Comparison of ENCODE assay signal across 10 mouse cellular contexts in genomic region chr15:99332111-99332510, GRCm38 (mm10). TPM values are rescaled to one million over a fixed set of nuclear protein-coding genes. Genes with fewer than 3 reads are reported as not detected.
DNase-seq lines count a peak whose midpoint lies in the region; ATAC-seq lines count a peak whose summit lies in the region.
"Had no signal": no experiment of that assay in that cellular context is flagged by ENCODE, and none has a peak within 500 bp of the region (broad histone marks: within the 10 kb centered on the region; RNA-seq: fewer than 3 reads in every experiment).

No protein-coding gene starts in this region.

- H3K4me3 ChIP-seq in heart, embryonic 12.5 days: no peak overlapping the region
- H3K4me3 ChIP-seq in midbrain, embryonic 14.5 days (replicated peaks; ENCODE audit: low read depth, low read length): no peak overlapping the region
- H3K4me3 ChIP-seq in midbrain, embryonic 13.5 days (replicated peaks): no peak overlapping the region
- peak overlapping the region; percentile 14 for H3K4me3 ChIP-seq in limb, embryonic 10.5 days
- H3K4me3 ChIP-seq in stomach, embryonic 14.5 days (ENCODE audit: low read depth, low read length): no peak overlapping the region

- peak overlapping the region; percentile 97 for H3K27ac ChIP-seq in heart, embryonic 12.5 days (ENCODE audit: poor library complexity, severe bottlenecking)
- peak overlapping the region; percentile 45; the same call in 1 of the 2 replicates for H3K27ac ChIP-seq in midbrain, embryonic 14.5 days (replicated peaks; ENCODE audit: low read depth, low read length)
- H3K27ac ChIP-seq in midbrain, embryonic 13.5 days: no peak overlapping the region
- H3K27ac ChIP-seq in limb, embryonic 10.5 days: peak overlapping the region; percentile 95
- peak overlapping the region; percentile 94 for H3K27ac ChIP-seq in stomach, embryonic 14.5 days (ENCODE audit: low read length)

- H3K4me2 ChIP-seq in heart, embryonic 12.5 days: no peak overlapping the region
- H3K4me2 ChIP-seq in midbrain, embryonic 14.5 days (ENCODE audit: low read length): no peak overlapping the region
- H3K4me2 ChIP-seq in midbrain, embryonic 13.5 days (replicated peaks): no peak overlapping the region
- H3K4me2 ChIP-seq in stomach, embryonic 14.5 days (replicated peaks; ENCODE audit: low read depth, low read length): no peak overlapping the region

- H3K27me3 ChIP-seq in heart, embryonic 12.5 days (replicated peaks): no peaks in the 10 kb centered on the region
- H3K27me3 ChIP-seq in midbrain, embryonic 14.5 days (ENCODE audit: control insufficient read depth, insufficient read depth, low read length): no peaks in the 10 kb centered on the region
- no peaks in the 10 kb centered on the region for H3K27me3 ChIP-seq in midbrain, embryonic 13.5 days
- H3K27me3 ChIP-seq in limb, embryonic 10.5 days (ENCODE audit: low read depth, poor library complexity, severe bottlenecking): no peaks in the 10 kb centered on the region
- no peaks in the 10 kb centered on the region for H3K27me3 ChIP-seq in stomach, embryonic 14.5 days (ENCODE audit: control insufficient read depth, insufficient read depth, low read length)

- peaks cover 82% of the 10 kb centered on the region for H3K4me1 ChIP-seq in heart, embryonic 12.5 days (replicated peaks)
- no peaks in the 10 kb centered on the region for H3K4me1 ChIP-seq in midbrain, embryonic 14.5 days (ENCODE audit: control insufficient read depth, insufficient read depth, low read length)
- H3K4me1 ChIP-seq in midbrain, embryonic 13.5 days (replicated peaks): no peaks in the 10 kb centered on the region; the same call in 1 of the 2 replicates
- peaks cover 81% of the 10 kb centered on the region for H3K4me1 ChIP-seq in limb, embryonic 10.5 days
- H3K4me1 ChIP-seq in stomach, embryonic 14.5 days (ENCODE audit: control insufficient read depth, insufficient read depth, low read length): peaks cover 34% of the 10 kb centered on the region

- peaks cover 39% of the 10 kb centered on the region for H3K36me3 ChIP-seq in heart, embryonic 12.5 days
- peaks cover 16% of the 10 kb centered on the region; the same call in 1 of the 2 replicates for H3K36me3 ChIP-seq in midbrain, embryonic 14.5 days (ENCODE audit: control insufficient read depth, insufficient read depth, low read length)
- H3K36me3 ChIP-seq in midbrain, embryonic 13.5 days: peaks cover 26% of the 10 kb centered on the region
- H3K36me3 ChIP-seq in limb, embryonic 10.5 days: peaks cover 69% of the 10 kb centered on the region
- peaks cover 17% of the 10 kb centered on the region; the same call in 1 of the 2 replicates for H3K36me3 ChIP-seq in stomach, embryonic 14.5 days (ENCODE audit: control insufficient read depth, insufficient read depth, low read length)

- H3K9ac ChIP-seq in heart, embryonic 12.5 days: 0 out of 2 replicates have a peak overlapping the region, but pooled peaks have one; percentile 53
- H3K9ac ChIP-seq in midbrain, embryonic 14.5 days (replicated peaks; ENCODE audit: low read length): no peak overlapping the region
- no peak overlapping the region for H3K9ac ChIP-seq in midbrain, embryonic 13.5 days (replicated peaks)
- no peak overlapping the region for H3K9ac ChIP-seq in stomach, embryonic 14.5 days (replicated peaks; ENCODE audit: low read depth, low read length)

- no peak for ATAC-seq in heart, embryonic 12.5 days (ENCODE audit: insufficient number of reproducible peaks, low FRiP score)
- ATAC-seq in midbrain, embryonic 14.5 days (ENCODE audit: low FRiP score, low TSS enrichment): no peak
- no peak for ATAC-seq in midbrain, embryonic 13.5 days
- no peak for ATAC-seq in stomach, embryonic 14.5 days (ENCODE audit: insufficient number of reproducible peaks, insufficient read depth, low FRiP score, low read depth)

- no peak for DNase-seq in heart, adult 9 months (ENCODE audit: low spot score in 2 of 2)
- no peak for DNase-seq in midbrain, embryonic 14.5 days
- DNase-seq in limb, embryonic 10.5 days (ENCODE audit: low spot score): no peak
- no peak for DNase-seq in MN1 (ENCODE audit: low spot score)
- no peak for DNase-seq in right cerebral cortex, adult 18-20 months
- DNase-seq: cerebellum, postnatal 36 days; right cerebral cortex, postnatal 25 days had no signal

- H3K9me3 ChIP-seq in heart, embryonic 12.5 days (replicated peaks): peaks cover 5% of the 10 kb centered on the region
- H3K9me3 ChIP-seq in midbrain, embryonic 14.5 days (ENCODE audit: control insufficient read depth, low read length): no peaks in the 10 kb centered on the region
- no peaks in the 10 kb centered on the region for H3K9me3 ChIP-seq in midbrain, embryonic 13.5 days
- H3K9me3 ChIP-seq in limb, embryonic 10.5 days (replicated peaks): no peaks in the 10 kb centered on the region; the same call in 1 of the 2 replicates
- H3K9me3 ChIP-seq in stomach, embryonic 14.5 days (ENCODE audit: control insufficient read depth, low read depth, low read length): no peaks in the 10 kb centered on the region

RNA-seq across cellular contexts. Expression of gene Fam186b, which starts 36.4 kb away (rescaled TPM):
- polyA plus RNA-seq in heart, embryonic 12.5 days (2016; fragmentation: Nextera tagmentation; extraction: Ambion mirVana): 0.27 and 0.31 TPM in 2 replicates
- 0.74 and 1.3 TPM in 2 replicates for polyA plus RNA-seq in midbrain, embryonic 14.5 days (2014; fragmentation: Nextera tagmentation; extraction: Ambion mirVana)
- 0.35 TPM in 2 replicates for polyA plus RNA-seq in midbrain, embryonic 13.5 days (2015; fragmentation: Nextera tagmentation; extraction: Ambion mirVana)
- 0.21 and 0.29 TPM in 2 replicates for polyA plus RNA-seq in limb, embryonic 10.5 days (2016; fragmentation: Nextera tagmentation; extraction: Ambion mirVana)
- polyA plus RNA-seq in stomach, embryonic 14.5 days (2014; fragmentation: Nextera tagmentation; extraction: Ambion mirVana): 0.13 TPM in 1 of 2 replicates, not detected in the other

RNA-seq across cellular contexts. Expression of gene Prpf40b, which starts 37.2 kb away (rescaled TPM):
- polyA plus RNA-seq in heart, embryonic 12.5 days (2016; fragmentation: Nextera tagmentation; extraction: Ambion mirVana): 44.0 and 44.4 TPM in 2 replicates
- 100 and 105 TPM in 2 replicates for polyA plus RNA-seq in midbrain, embryonic 14.5 days (2014; fragmentation: Nextera tagmentation; extraction: Ambion mirVana)
- 115 and 125 TPM in 2 replicates for polyA plus RNA-seq in midbrain, embryonic 13.5 days (2015; fragmentation: Nextera tagmentation; extraction: Ambion mirVana)
- polyA plus RNA-seq in limb, embryonic 10.5 days (2016; fragmentation: Nextera tagmentation; extraction: Ambion mirVana): 59.3 and 71.2 TPM in 2 replicates
- 57.3 and 57.5 TPM in 2 replicates for polyA plus RNA-seq in stomach, embryonic 14.5 days (2014; fragmentation: Nextera tagmentation; extraction: Ambion mirVana)

RNA-seq across cellular contexts. Expression of gene Fmnl3, which starts 38.2 kb away (rescaled TPM):
- 17.2 and 21.0 TPM in 2 replicates for polyA plus RNA-seq in heart, embryonic 12.5 days (2016; fragmentation: Nextera tagmentation; extraction: Ambion mirVana)
- polyA plus RNA-seq in midbrain, embryonic 14.5 days (2014; fragmentation: Nextera tagmentation; extraction: Ambion mirVana): 6.1 and 7.5 TPM in 2 replicates
- polyA plus RNA-seq in midbrain, embryonic 13.5 days (2015; fragmentation: Nextera tagmentation; extraction: Ambion mirVana): 8.5 and 8.7 TPM in 2 replicates
- polyA plus RNA-seq in limb, embryonic 10.5 days (2016; fragmentation: Nextera tagmentation; extraction: Ambion mirVana): 30.4 and 42.2 TPM in 2 replicates
- polyA plus RNA-seq in stomach, embryonic 14.5 days (2014; fragmentation: Nextera tagmentation; extraction: Ambion mirVana): 21.5 and 23.1 TPM in 2 replicates
